Comparison of ENCODE assay signal across 21 mouse cellular contexts in the genomic region with DNA sequence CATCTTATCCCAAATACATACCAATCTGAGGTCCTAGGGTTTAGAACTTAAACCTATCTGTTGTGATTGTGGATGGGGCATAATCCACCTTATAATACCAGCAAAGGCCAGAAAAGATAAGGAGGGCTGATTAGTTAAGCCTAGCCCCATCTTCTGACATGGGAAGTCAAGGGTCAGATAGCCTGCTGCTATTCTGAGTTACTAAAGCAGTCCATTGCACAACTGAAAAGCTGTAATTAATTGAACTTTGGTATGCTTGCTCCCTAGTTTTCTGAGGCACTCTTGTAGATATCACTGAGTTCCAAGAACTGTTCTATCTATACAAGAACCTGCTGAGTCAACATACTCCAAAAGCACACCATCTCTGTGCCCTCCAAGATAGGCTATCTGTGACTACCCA. TPM values are rescaled to one million over a fixed set of nuclear protein-coding genes. Genes with fewer than 3 reads are reported as not detected.
"Had no signal": no experiment of that assay in that cellular context is flagged by ENCODE, and none has a peak within 500 bp of the region (broad histone marks: within the 10 kb centered on the region; RNA-seq: fewer than 3 reads in every experiment).

No protein-coding gene starts in this region.

- H3K4me1 ChIP-seq: lung, embryonic 15.5 days; megakaryocyte, embryonic 14.5 days; midbrain, embryonic 13.5 days; midbrain, embryonic 15.5 days; neural tube, embryonic 12.5 days; stomach, embryonic 15.5 days had no signal

- DNase-seq: lung, adult 2 months; lung, postnatal 14 days; lung, postnatal 36 days; retina, postnatal 1 day; right cerebral cortex, adult 18-20 months; right cerebral cortex, postnatal 25 days; right cerebral cortex, postnatal 4 days; thymus, adult 2 months; thymus, postnatal 25 days had no signal

- H3K9ac ChIP-seq: liver, embryonic 14.5 days; lung, embryonic 15.5 days; midbrain, embryonic 13.5 days; midbrain, embryonic 15.5 days; neural tube, embryonic 12.5 days; stomach, embryonic 15.5 days had no signal

- H3K9me3 ChIP-seq: lung, embryonic 15.5 days; megakaryocyte, embryonic 14.5 days; midbrain, embryonic 13.5 days; midbrain, embryonic 15.5 days; neural tube, embryonic 12.5 days; stomach, embryonic 15.5 days had no signal

- ATAC-seq: lung, postnatal 0 days; midbrain, embryonic 13.5 days; midbrain, embryonic 15.5 days had no signal

- H3K27ac ChIP-seq: liver, embryonic 14.5 days; lung, embryonic 15.5 days; macrophage; midbrain, embryonic 13.5 days; midbrain, embryonic 15.5 days; neural tube, embryonic 12.5 days; stomach, embryonic 15.5 days; stomach, postnatal 0 days had no signal

- H3K4me2 ChIP-seq: lung, embryonic 15.5 days; midbrain, embryonic 11.5 days; midbrain, embryonic 13.5 days; midbrain, embryonic 15.5 days; neural tube, embryonic 12.5 days; stomach, embryonic 15.5 days had no signal

- H3K4me3 ChIP-seq: lung, embryonic 15.5 days; megakaryocyte, embryonic 14.5 days; midbrain, embryonic 13.5 days; midbrain, embryonic 15.5 days; neural tube, embryonic 12.5 days; stomach, embryonic 15.5 days had no signal

- H3K36me3 ChIP-seq: lung, embryonic 15.5 days; midbrain, embryonic 13.5 days; midbrain, embryonic 15.5 days; neural tube, embryonic 12.5 days; stomach, embryonic 15.5 days had no signal

- H3K27me3 ChIP-seq: lung, embryonic 15.5 days; megakaryocyte, embryonic 14.5 days; midbrain, embryonic 13.5 days; midbrain, embryonic 15.5 days; neural tube, embryonic 12.5 days; stomach, embryonic 15.5 days had no signal

RNA-seq across cellular contexts. Expression of gene Prkg2, which starts 25.4 kb away (rescaled TPM):
- polyA plus RNA-seq: macrophage; testis, adult 2 months had no signal
